Comparison of ENCODE assay signal across 8 mouse cellular contexts in genomic region chr7:19119631-19120429, GRCm38 (mm10). TPM values are rescaled to one million over a fixed set of nuclear protein-coding genes. Genes with fewer than 3 reads are reported as not detected.
DNase-seq lines count a peak whose midpoint lies in the region; ATAC-seq lines count a peak whose summit lies in the region.

Fbxo46 (plus strand) TSS chr7:19119859.

- no peaks in the 10 kb centered on the region; the same call in 1 of the 2 replicates for H3K9me3 ChIP-seq in heart, embryonic 13.5 days
- peaks cover 8% of the 10 kb centered on the region for H3K9me3 ChIP-seq in liver, embryonic 12.5 days (replicated peaks)
- H3K9me3 ChIP-seq in stomach, embryonic 15.5 days: no peaks in the 10 kb centered on the region; the same call in 1 of the 2 replicates

- peak within 1 kb of the TSS; percentile 89 for H3K9ac ChIP-seq in heart, embryonic 13.5 days
- H3K9ac ChIP-seq in liver, embryonic 12.5 days: peak within 1 kb of the TSS; percentile 90
- H3K9ac ChIP-seq in stomach, embryonic 15.5 days: peak within 1 kb of the TSS; percentile 76

- WGBS in heart, embryonic 13.5 days: 1% methylated on average over 34 of the region's 34 CpGs
- 1% methylated on average over 34 of the region's 34 CpGs for WGBS in liver, embryonic 12.5 days (ENCODE audit: insufficient replicate concordance)
- WGBS in stomach, embryonic 15.5 days: 2% methylated on average over 34 of the region's 34 CpGs

- peak within 1 kb of the TSS; percentile 94 for H3K4me2 ChIP-seq in heart, embryonic 13.5 days
- H3K4me2 ChIP-seq in liver, embryonic 12.5 days: peak within 1 kb of the TSS; percentile 95
- H3K4me2 ChIP-seq in stomach, embryonic 15.5 days: peak within 1 kb of the TSS; percentile 84

- peaks cover 6% of the 10 kb centered on the region; the same call in 1 of the 2 replicates for H3K27me3 ChIP-seq in heart, embryonic 13.5 days (replicated peaks)
- H3K27me3 ChIP-seq in liver, embryonic 12.5 days (replicated peaks): peaks cover 15% of the 10 kb centered on the region
- H3K27me3 ChIP-seq in stomach, embryonic 15.5 days (replicated peaks): no peaks in the 10 kb centered on the region

- H3K27ac ChIP-seq in brown adipose tissue, adult 24 weeks (replicated peaks; ENCODE audit: low read depth, low read length): peak within 1 kb of the TSS; percentile 51
- peak within 1 kb of the TSS; percentile 51; the same call in 1 of the 2 replicates for H3K27ac ChIP-seq in heart, embryonic 13.5 days (replicated peaks)
- H3K27ac ChIP-seq in liver, embryonic 12.5 days: peak within 1 kb of the TSS; percentile 70
- H3K27ac ChIP-seq in stomach, embryonic 15.5 days: 0 out of 2 replicates have a peak within 1 kb of the TSS, but pooled peaks have one; percentile 40

- H3K4me3 ChIP-seq in brown adipose tissue, adult 24 weeks (ENCODE audit: insufficient read depth, low read depth, low read length): peak within 1 kb of the TSS; percentile 89
- peak within 1 kb of the TSS; percentile 84 for H3K4me3 ChIP-seq in heart, embryonic 13.5 days
- H3K4me3 ChIP-seq in liver, embryonic 12.5 days: peak within 1 kb of the TSS; percentile 88
- peak within 1 kb of the TSS; percentile 68 for H3K4me3 ChIP-seq in stomach, embryonic 15.5 days (replicated peaks)

- peak; percentile 89 for ATAC-seq in heart, embryonic 13.5 days (ENCODE audit: extremely low read depth, insufficient number of reproducible peaks, low FRiP score, low TSS enrichment)
- peak; percentile 94 for ATAC-seq in liver, embryonic 12.5 days
- ATAC-seq in stomach, embryonic 15.5 days (ENCODE audit: insufficient read depth, low FRiP score, low read depth): peak; percentile 95

- 0 out of 2 replicates have a peak, but pooled peaks cover 4% of the 10 kb centered on the region for H3K36me3 ChIP-seq in heart, embryonic 13.5 days
- no peaks in the 10 kb centered on the region for H3K36me3 ChIP-seq in liver, embryonic 12.5 days
- H3K36me3 ChIP-seq in stomach, embryonic 15.5 days: no peaks in the 10 kb centered on the region

- H3K4me1 ChIP-seq in brown adipose tissue, adult 24 weeks (ENCODE audit: control insufficient read depth, insufficient read depth, insufficient read length, low read length): 0 out of 2 replicates have a peak, but pooled peaks cover 6% of the 10 kb centered on the region
- H3K4me1 ChIP-seq in heart, embryonic 13.5 days: peaks cover 20% of the 10 kb centered on the region
- H3K4me1 ChIP-seq in liver, embryonic 12.5 days: peaks cover 29% of the 10 kb centered on the region
- H3K4me1 ChIP-seq in stomach, embryonic 15.5 days: peaks cover 23% of the 10 kb centered on the region

- peak; percentile 96 for DNase-seq in CD4-positive, CD25-positive, alpha-beta regulatory T cell, adult 2 months (ENCODE audit: low read depth, low spot score)
- peak; percentile 86 for DNase-seq in fat pad, adult 2 months (ENCODE audit: extremely low read depth, low read depth, low spot score)
- peak; percentile 94 for DNase-seq in kidney, postnatal 10 days
- peak; percentile 94 to 95 for DNase-seq in natural killer cell, adult 2 months (ENCODE audit: low spot score in 2 of 2)

RNA-seq across cellular contexts. Expression of gene Fbxo46, which starts in this region (rescaled TPM):
- 1.7 and 3.3 TPM in 2 replicates for polyA plus RNA-seq in brown adipose tissue, adult 24 weeks (2012; ENCODE audit: insufficient read depth, insufficient read length, missing spikeins)
- polyA plus RNA-seq in heart, embryonic 13.5 days (2015; fragmentation: Nextera tagmentation; extraction: Ambion mirVana): 8.0 and 8.6 TPM in 2 replicates
- 8.1 and 10.1 TPM in 2 replicates for polyA plus RNA-seq in liver, embryonic 12.5 days (2016; fragmentation: Nextera tagmentation; extraction: Ambion mirVana)
- 11.6 and 12.8 TPM in 2 replicates for polyA plus RNA-seq in stomach, embryonic 15.5 days (2015; fragmentation: Nextera tagmentation; extraction: Ambion mirVana)

Comparison
In these comparisons a context has a peak if more than half of its experiments do, and no peak if none do; other contexts are left out.
1. Peak in every context shown above with its lines: DNase-seq, ATAC-seq, H3K4me3 ChIP-seq and H3K27ac ChIP-seq.